Mouse (Mus musculus) spleen, postnatal 36 days (tissue): Measurements from ENCODE around the gene Srd5a1.
"Not testable (repeated sequence)": the region's sequence is repeated elsewhere in the genome, so short reads cannot be mapped to it uniquely, and the experiment has no call there.

ENCODE experiments used
- DNase-seq, 2 experiments: peaks; one replicate each; pipeline ENCODE4 v3.0.0; 2022; ENCODE audit warnings: low spot score in 2 of 2, mixed read lengths in 1 of 2

The Srd5a1 gene

GRCm38 (mm10) chr13:69576676-69577075 is 34.6 kb downstream of the Srd5a1 start:
- DNase-seq = no peak

GRCm38 (mm10) chr13:69572594-69572993 is 38.6 kb downstream of the Srd5a1 start:
- DNase-seq = no peak

GRCm38 (mm10) chr13:69569201-69569600 is 42.0 kb downstream of the Srd5a1 start:
- DNase-seq = no peak

- DNase-seq = not testable (repeated sequence)
Measured at GRCm38 (mm10) chr13:69565401-69565800, 45.8 kb downstream of the Srd5a1 start.

- DNase-seq = no peak
Measured at GRCm38 (mm10) chr13:69564573-69564972, 46.7 kb downstream of the Srd5a1 start.

- no peak for DNase-seq
Measured at GRCm38 (mm10) chr13:69563905-69564304, 47.3 kb downstream of the Srd5a1 start.

- no peak for DNase-seq
Measured at GRCm38 (mm10) chr13:69562654-69563574, 48.3 kb downstream of the Srd5a1 start.

- no peak for DNase-seq
Measured at GRCm38 (mm10) chr13:69562004-69562403, 49.2 kb downstream of the Srd5a1 start.

GRCm38 (mm10) chr13:69559291-69559961 is 51.8 kb downstream of the Srd5a1 start:
- DNase-seq = no peak

GRCm38 (mm10) chr13:69558098-69558660 is 53.1 kb downstream of the Srd5a1 start:
- no peak for DNase-seq

GRCm38 (mm10) chr13:69556728-69557127 is 54.5 kb downstream of the Srd5a1 start:
- DNase-seq = no peak

- DNase-seq = no peak
Measured at GRCm38 (mm10) chr13:69555957-69556482, 55.2 kb downstream of the Srd5a1 start.

GRCm38 (mm10) chr13:69555045-69555444 is 56.2 kb downstream of the Srd5a1 start:
- DNase-seq = no peak

GRCm38 (mm10) chr13:69554255-69554654 is 57.0 kb downstream of the Srd5a1 start:
- no peak for DNase-seq

GRCm38 (mm10) chr13:69553024-69553423 is 58.2 kb downstream of the Srd5a1 start:
- no peak for DNase-seq

- DNase-seq = no peak
Measured at GRCm38 (mm10) chr13:69550831-69551230, 60.4 kb downstream of the Srd5a1 start.

- no peak for DNase-seq
Measured at GRCm38 (mm10) chr13:69549980-69550379, 61.3 kb downstream of the Srd5a1 start.

GRCm38 (mm10) chr13:69547488-69548180 is 63.6 kb downstream of the Srd5a1 start:
- DNase-seq = no peak

GRCm38 (mm10) chr13:69545019-69545418 is 66.2 kb downstream of the Srd5a1 start:
- DNase-seq = peak; percentile 32 to 46

GRCm38 (mm10) chr13:69543595-69543994 is 67.6 kb downstream of the Srd5a1 start:
- no peak for DNase-seq

GRCm38 (mm10) chr13:69542571-69543352 is 68.5 kb downstream of the Srd5a1 start:
- DNase-seq = no peak
